Mouse (Mus musculus): ENCODE data around the gene Atp6v1f.

The Atp6v1f gene

DNA sequence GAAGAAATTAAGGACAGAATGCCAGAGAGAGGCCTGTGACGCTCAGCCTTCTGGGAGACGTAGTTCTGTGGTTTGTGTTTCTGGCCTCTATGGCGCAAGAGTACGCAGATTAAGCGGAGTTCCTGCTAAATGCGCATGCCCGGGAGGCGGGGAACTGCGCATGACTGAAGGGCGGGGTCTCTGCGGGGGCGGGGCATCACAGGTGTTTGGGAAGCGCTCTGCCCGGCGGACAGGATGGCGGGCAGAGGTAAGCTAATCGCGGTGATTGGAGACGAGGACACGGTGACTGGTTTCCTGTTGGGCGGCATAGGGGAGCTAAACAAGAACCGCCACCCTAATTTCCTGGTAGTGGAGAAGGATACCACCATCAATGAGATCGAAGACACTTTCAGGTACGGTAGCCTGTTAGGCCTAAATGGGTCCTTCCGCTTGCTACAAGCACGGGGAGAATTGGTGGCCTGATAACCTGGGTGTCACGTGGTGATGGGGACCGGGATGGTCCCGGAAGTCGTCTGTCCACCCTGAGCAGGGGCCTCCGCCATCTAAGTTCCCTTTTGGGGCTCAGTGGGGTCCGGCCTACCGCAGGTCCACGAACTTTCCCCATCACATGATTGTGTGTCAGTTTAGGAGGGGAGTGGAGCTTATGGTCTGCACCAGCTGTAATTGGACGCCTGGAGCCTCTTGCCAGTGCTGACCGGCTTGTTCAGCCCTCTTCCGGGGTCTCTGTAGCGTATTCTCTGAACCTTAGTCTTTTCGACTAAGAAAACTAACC, at the start of gene Atp6v1f:
TSS of gene Atp6v1f (plus strand) at position 136 of the 772 bp plus-strand sequence.
- peak; percentile 95 to 97 for DNase-seq

DNA sequence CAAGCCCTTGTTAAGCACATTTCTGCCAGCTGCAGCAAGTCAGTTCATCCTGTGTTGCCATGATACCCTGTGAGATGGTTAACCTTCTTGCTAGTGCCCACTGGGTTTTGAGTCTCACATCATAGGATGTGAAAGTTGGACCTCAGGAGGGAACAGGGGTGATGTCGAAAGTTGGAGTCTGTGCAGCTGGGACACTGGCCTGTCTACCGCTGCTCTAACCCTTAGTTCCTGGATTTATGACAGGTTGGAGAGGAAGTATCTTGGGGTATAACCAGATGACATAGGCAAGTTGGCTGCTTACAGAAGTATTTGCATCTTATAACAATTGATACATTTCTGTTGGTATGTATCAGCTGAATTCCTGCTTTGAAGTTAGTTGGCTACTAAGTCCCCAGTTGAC, 46.9 kb upstream of the Atp6v1f start:
- no peak for DNase-seq

DNA sequence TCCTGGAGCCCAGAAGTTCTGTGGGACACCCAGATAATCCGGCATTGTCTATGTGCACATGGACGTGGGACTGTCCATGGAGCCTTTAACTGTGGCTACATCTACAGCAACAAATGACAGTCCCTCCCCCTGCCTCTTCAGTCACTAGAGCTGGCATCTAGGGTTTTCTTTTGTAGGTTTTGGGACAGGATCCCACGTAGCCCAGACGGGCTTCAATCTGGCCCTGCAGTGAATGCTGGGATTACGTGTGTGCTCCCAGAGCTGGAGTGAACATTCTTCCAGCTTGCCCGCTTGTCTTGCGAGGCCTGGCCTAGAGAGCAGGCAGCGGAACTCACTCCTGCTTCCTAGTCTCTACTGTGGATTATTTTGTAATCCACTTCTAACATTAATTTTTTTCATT, 42.4 kb upstream of the Atp6v1f start:
- DNase-seq, result no peak

DNA sequence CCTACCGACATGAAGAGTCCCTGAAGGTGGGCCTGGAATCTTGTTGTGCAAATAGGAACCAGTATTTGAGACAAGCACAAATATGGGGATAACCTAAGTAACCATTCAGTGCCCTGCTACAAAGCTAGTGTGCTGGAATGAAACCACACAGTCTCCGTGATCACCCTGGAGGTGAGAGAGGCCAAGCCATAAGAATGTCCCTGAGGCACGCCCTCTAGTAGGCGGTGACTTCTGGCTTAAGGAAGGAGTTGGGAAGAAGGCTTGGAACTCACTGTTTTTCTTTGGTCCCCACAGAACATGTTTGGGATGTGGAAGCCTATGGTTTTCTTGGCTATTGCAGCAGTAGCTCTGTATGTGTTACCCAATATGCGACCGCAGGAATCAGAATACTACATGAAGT, 41.2 kb upstream of the Atp6v1f start:
- DNase-seq, result no peak

- DNase-seq, result no peak
These were observed 39.3 kb upstream of the Atp6v1f start for GRCm38 (mm10) chr6:29428171-29428570.

GRCm38 (mm10) chr6:29430681-29431420, 36.7 kb upstream of the Atp6v1f start:
- no peak for DNase-seq

DNA sequence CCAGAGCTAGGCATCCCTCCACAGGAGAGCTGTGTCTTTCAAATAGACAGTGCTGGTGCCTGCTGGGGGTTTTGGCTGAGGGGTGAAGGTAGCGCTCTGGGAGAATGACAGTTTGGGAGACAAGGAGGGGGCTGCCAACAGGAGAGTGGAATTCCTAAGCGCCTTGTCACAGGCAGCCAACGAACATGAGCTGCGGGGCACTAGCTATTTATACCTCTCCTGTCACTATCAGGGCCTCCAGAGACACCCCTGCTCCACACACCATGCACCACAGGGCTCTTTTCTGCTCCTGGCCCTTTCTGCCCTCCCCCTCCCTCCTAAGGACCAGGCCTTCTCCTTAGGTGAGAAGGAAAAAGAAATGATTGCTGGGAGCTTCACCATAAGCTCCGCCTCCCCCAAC, 36.0 kb upstream of the Atp6v1f start:
- DNase-seq, result no peak

DNA sequence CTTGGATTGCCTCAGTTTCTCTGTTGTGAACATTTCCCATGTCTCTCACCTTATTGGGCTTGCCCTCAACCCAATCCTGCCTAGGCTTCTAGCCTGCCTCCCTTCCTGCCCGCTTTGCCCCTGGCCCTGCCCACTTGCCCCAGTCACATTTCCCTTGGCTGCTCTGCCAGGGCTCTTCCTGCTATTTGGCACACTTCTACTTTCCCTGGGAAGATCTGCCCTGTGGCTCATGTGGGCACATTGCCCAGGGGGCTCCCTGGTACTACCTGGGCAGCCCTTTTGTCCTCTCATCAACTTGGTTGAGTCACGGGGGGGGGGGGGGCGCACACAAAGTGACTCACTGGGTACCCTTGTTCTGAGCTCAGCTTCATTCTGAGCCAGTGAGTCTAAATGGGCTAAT, 35.4 kb upstream of the Atp6v1f start:
- DNase-seq, result no peak

GRCm38 (mm10) chr6:29432676-29433037, 34.9 kb upstream of the Atp6v1f start:
- DNase-seq, result no peak

DNA sequence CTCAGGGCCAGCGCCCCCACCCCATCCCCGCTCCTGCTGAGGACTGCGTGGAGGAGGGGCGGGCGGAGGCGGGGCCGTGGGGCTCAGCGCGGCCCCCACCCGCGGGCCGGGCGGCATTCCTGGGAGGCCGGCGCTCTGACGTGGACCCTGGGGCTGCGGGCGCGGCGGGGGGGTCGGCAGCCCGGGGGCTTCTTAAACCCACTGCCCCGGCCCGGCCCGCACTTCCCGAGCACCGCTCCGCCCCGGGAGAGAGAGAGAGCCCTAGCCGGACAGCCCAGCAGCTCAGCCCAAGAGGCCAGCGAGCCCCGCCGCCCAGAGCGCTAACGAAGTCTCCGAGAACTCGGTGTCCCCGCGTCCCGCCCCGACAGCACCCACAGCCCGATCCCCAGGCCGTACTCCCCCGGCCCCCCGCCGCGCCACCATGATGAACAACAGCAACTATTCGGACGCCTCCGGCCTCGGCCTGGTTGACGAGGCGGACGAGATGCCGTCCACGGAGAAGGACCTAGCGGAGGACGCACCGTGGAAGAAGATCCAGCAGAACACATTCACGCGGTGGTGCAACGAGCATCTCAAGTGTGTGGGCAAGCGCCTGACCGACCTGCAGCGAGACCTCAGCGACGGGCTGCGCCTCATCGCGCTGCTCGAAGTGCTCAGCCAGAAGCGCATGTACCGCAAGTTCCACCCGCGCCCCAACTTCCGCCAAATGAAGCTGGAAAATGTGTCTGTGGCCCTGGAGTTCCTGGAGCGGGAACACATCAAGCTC, 34.3 kb upstream of the Atp6v1f start, which contains the start of gene Flnc:
TSS of gene Flnc (plus strand) at position 219 of the 766 bp plus-strand sequence.
- peak in 1 of 2 experiments; percentile 38 for DNase-seq

- DNase-seq, result no peak
These were observed 33.4 kb upstream of the Atp6v1f start for GRCm38 (mm10) chr6:29433804-29434795.

DNA sequence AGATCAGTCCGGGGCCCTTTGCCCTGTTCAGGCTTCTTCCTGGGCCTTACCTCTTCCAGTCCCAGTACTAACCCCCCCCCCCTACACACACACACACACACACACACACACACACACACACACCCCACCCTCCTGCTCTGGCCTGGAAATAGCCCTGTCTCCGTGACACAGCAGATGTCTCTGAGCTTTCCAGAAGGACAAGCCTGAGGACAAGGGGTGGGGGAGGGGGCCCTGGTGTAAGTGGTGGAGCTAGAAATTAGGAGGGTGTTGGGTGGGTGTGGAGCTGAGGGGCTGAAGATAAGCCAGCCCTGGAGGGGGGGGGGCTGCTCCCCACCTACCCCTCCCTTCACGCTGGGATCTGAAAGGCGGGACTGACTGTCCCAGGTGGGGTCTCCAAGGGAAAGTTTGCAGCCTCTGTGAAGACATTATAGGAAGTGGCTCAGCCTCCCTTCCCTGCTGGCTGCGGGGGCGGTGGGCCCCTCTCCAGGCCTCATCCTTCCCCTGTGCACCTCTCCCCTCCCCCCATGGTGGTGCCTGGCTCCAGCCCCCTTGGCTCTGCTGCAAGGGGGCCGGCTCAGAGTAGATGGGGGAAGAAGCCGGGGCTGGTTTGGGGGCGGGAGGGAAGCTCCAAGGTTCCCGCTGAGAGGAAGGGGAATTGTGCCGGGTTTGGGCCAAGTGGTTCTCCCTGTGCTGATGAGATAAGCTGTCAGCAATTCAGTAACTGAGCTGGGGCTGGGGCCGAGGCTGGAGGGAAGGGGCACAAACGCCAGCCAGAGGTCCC, 32.4 kb upstream of the Atp6v1f start:
- DNase-seq, result no peak

DNA sequence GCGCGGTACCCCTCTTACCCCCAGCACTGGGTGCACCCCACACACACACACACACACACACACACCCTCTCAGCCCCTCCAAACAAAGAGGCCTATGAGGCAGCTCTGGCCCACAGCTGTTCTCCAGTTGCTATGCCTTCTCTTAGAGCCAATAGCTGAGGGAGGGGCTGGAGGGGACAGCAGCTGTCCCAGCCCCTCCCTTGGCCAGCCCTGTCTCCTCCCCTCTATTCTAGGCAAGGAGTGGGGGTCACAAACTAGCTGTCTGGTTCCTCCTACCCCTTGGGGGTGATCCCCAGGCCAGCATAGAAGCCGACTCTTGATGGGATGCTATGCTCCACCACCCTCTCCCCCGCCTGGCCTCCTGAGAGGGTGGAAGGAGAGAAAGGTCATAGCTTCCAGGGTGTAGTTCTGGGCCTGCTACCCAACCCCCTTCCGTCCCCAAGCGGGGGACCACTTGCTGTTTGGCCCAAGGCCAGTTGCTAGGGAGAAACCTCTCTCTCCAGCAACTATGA, 31.5 kb upstream of the Atp6v1f start:
- DNase-seq, result no peak

DNA sequence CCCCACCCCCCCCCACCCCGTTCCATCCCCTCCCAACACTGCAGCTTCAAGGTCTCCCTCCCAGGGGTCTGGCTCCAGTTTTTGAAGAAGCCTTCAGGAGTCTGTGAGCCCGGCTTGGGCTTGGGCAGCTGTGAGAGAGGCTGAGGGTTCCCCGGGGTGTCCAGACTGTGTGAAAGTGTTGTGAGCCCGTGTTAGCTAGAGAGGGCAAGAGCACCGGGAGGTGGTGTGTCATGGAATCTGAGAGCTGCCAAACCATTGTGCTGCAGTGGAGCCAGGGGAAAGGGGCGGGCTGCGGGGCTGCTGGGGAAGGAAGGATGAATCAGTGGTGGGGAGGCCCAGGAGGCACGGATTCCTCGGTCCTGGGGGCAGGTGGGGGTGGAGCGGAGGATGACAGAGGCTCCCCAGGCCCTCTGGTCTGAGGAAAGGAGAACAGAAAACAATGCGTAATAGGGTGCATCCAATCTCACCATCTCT, 31.0 kb upstream of the Atp6v1f start:
- no peak for DNase-seq

DNA sequence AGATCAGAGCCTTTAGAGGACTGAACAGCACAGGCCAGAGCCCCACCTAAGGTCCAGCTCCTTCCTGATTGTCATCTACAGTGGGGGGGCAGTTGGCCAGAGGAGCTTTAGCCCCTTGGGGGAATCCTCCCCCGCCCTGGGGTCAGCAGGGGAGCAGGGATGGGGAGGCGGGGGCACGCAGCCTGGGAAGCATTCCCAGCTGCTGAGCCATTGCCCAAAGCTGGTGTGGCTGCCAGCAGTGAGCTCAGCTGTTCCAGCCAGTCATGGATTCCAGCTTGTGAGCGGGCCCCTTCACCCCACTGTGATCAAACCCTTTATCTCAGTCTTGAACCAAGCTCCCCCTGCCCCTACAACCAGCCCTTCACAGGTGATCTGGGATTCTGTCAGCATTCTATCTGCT, 28.3 kb upstream of the Atp6v1f start:
- DNase-seq, result no peak

DNA sequence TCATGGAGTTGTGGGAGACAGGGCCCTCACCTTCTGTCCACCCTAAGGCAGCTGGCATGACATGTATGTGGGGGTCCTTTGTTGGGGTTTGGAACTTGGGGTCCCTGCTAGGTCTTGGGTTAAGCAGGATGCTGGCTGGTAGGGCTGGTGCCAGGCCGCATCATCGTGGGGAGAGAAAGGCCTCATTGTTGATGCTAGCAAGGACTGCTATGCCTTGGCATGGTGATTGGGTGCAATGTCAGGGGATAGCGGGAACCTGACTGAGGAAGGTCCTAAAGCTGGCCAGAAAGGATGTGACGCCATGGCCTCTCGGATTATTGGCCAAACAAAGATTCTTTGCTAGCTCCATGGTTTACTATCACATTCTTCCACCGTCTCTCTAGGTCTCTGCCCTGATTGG, 27.7 kb upstream of the Atp6v1f start:
- no peak for DNase-seq

DNA sequence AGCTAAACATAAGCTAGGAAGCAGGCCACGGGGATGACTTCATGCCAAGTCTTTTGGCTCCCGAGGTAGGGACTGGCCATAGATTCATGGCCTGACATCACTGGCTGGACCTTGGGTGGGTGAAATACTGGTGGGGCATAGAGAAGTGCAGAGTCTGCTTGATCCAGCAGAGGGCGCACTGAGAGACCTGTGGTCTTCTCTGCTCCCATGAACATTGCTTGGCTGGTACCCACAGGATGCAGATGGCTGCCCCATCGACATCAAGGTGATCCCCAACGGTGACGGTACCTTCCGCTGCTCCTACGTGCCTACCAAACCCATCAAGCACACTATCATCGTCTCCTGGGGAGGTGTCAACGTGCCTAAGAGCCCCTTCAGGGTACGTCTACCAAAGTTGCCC, 22.7 kb upstream of the Atp6v1f start:
- DNase-seq, result peak; percentile 27 to 75

- no peak for DNase-seq
These were observed 22.2 kb upstream of the Atp6v1f start for GRCm38 (mm10) chr6:29445354-29445753.

DNA sequence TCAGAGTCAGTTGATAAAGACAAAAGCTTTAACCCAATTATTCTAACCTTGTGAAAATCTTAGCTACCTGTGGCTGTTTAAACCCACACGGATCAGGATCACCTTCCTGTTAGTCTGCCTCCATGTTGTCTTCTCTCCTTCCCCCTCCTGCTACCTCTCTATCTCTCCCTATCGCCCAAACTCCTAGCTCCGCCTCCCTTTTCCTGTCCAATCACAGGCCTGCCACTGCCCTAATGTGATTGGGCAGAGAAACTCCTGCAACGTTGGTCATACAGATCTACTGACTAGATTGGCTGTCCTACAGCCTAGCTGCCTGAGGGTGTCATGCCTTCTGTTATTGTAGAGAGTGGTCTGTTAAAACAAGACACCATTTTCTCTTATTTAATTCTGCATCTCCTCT, 17.7 kb upstream of the Atp6v1f start:
- DNase-seq, result no peak

DNA sequence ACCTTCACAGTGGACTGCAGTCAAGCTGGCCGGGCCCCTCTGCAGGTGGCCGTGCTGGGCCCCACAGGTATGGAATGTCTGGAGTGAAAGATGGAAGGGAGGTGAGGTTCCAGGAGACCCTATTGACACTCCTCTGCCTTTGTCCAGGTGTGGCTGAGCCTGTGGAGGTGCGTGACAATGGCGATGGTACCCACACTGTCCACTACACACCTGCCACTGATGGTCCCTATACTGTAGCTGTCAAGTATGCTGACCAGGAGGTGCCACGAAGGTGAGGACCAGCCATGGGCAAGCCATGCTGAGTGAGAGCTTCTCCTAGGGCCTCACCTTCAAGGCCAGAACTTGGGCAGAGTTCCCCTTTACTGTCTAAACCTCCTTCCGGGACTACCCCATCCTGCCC, 16.9 kb upstream of the Atp6v1f start:
- DNase-seq, result no peak

GRCm38 (mm10) chr6:29461502-29461901, 6.0 kb upstream of the Atp6v1f start:
- no peak for DNase-seq
